Mouse (Mus musculus) heart, postnatal 0 days (tissue): Measurements from ENCODE around the gene Ppat. TPM values are rescaled to one million over a fixed set of nuclear protein-coding genes. Genes with fewer than 3 reads are reported as not detected.
A peak's percentile ranks its signal among the peaks of the same experiment; 100 is the strongest.

Source experiments
- ATAC-seq: fragments of 200-750 bp; cut with Nextera tagmentation; 2 replicates; pipeline ENCODE4 v1.8.0; 2017; ENCODE audit warnings: low read depth, moderate number of reproducible peaks, moderate library complexity; ENCODE audit not compliant: insufficient read depth
- DNase-seq: peaks from one replicate; pipeline ENCODE4 v3.0.0-alpha.2; 2016; ENCODE audit warnings: low spot score
- H3K27ac ChIP-seq: fragments of 300-500 bp; sonication (generic); 2 replicates; pipeline ENCODE4 v1.5.1; 2014; ENCODE audit warnings: low read depth, mild to moderate bottlenecking
- H3K27me3 ChIP-seq: fragments of 300-500 bp; sonication (generic); 2 replicates; pipeline ENCODE4 v1.6.1; 2014; ENCODE audit warnings: low read length, mixed read lengths; ENCODE audit not compliant: control insufficient read depth, insufficient read depth
- H3K36me3 ChIP-seq: fragments of 300-500 bp; sonication (generic); replicated peaks from 2 replicates; pipeline ENCODE4 v1.6.1; 2014; ENCODE audit warnings: low read length, mixed read lengths; ENCODE audit not compliant: control insufficient read depth, insufficient read depth
- H3K4me1 ChIP-seq: fragments of 300-500 bp; sonication (generic); 2 replicates; pipeline ENCODE4 v1.6.1; 2014; ENCODE audit warnings: antibody characterized with exemption; ENCODE audit not compliant: control insufficient read depth, insufficient read depth
- H3K4me2 ChIP-seq: fragments of 300-500 bp; sonication (generic); 2 replicates; pipeline ENCODE4 v1.6.1; 2014; ENCODE audit warnings: low read depth, mild to moderate bottlenecking, low read length, moderate library complexity
- H3K4me3 ChIP-seq: fragments of 300-500 bp; sonication (generic); 2 replicates; pipeline ENCODE4 v1.5.1; 2014; ENCODE audit warnings: low read depth, low read length
- H3K9ac ChIP-seq: fragments of 300-500 bp; sonication (generic); replicated peaks from 2 replicates; pipeline ENCODE4 v1.6.1; 2014; ENCODE audit warnings: low read depth, low read length, mixed read lengths
- H3K9me3 ChIP-seq: fragments of 300-500 bp; sonication (generic); replicated peaks from 2 replicates; pipeline ENCODE4 v1.6.1; 2016; ENCODE audit warnings: low read length; ENCODE audit not compliant: control insufficient read depth
- CTCF ChIP-seq: IDR thresholded peaks from 2 replicates; pipeline ENCODE4 v1.5.1; 2016; ENCODE audit warnings: antibody characterized with exemption, control low read depth, low read depth
- EP300 ChIP-seq: IDR thresholded peaks from 2 replicates; pipeline ENCODE4 v1.6.1; 2016; ENCODE audit warnings: antibody characterized with exemption, low read depth
- WGBS: fragments of 180-500 bp; shearing (Covaris S2); extraction: QIAGEN DNeasy Blood & Tissue Kit; methylation state at CpG from one replicate; pipeline ENCODE4 v1.1.7; 2014; 5-methylcytosine and 5-hydroxymethylcytosine counted together
- polyA plus RNA-seq: library from polyadenylated mRNA; unstranded; fragments of >200 nt; fragmentation: Nextera tagmentation; extraction: Ambion mirVana; gene quantifications from 2 replicates; pipeline ENCODE4 v1.2.1, GENCODE M21; 2015
- total RNA-seq: library from RNA; depleted of rRNA; stranded (reverse); fragments of >200 nt; gene quantifications from 2 replicates; pipeline ENCODE4 v1.2.3, GENCODE M21; 2014; ENCODE audit warnings: low replicate concordance

Ppat gene
- total and polyA plus RNA-seq, 2 experiments from 2014 or later, result 16.2 to 24.2 TPM

DNA sequence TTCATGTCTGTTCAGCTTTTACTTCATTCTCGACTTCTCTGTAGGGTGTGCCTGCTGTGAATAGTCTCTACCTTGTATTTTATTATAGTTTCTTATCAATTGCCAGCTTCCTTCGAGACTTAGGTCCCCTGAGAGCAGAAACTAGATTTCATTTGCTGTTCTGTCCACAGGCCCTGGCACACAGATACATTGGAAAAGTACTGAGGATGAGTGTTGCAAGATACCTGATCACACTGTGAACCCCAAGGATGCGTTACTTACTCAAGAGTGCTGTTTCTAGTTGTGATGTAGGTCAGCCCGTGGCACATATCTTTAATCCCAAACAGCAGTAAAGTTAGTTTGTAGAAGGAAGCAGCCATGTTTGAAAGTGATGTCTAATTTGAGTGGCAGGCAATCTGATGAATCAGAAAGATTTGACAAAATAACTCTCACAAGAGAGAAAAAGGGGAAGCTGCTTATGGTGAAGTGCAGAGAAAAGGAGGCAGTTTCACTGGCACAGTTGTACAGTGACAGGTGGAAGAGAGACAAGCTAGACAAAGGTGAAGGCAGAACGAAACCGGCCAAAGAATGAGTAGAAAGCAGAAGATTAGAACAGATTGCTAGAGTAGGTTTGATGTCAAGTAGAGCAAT lies 3.0 kb upstream of the Ppat start:
- Histone ChIP-seq H3K9ac (no peak overlapping the region), H3K4me1 (peaks cover 24% of the 10 kb centered on the region), H3K36me3 (peaks cover 29% of the 10 kb centered on the region), H3K9me3 (no peaks in the 10 kb centered on the region), H3K27me3 (no peaks in the 10 kb centered on the region), H3K27ac (0 out of 2 replicates have a peak overlapping the region, but pooled peaks have one; percentile 23), H3K4me2 (no peak overlapping the region), H3K4me3 (no peak overlapping the region)
- 65% methylated on average over 6 of the region's 6 CpGs for WGBS
- no peak for TF ChIP-seq CTCF
- TF ChIP-seq EP300, result no peak
- DNase-seq (no peak), ATAC-seq (no peak)

DNA sequence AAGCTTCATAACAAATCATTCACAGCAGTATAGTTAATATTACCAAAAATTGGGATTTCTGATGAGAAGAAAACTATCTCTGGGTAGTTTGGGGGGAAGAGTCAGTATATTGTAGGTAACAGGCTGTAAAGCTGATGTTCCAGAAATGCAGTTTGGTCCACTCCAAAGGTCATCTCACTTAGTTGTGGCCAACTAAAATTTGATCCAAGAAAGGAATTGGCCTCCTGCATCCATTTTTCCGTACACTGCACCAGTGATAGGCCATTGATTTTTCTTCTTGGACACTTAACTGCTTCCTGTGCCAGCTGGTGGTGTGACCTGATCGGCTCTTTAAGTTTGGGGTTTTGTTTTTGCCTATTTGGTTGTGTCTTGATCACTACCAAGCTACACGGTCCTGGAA lies 2.4 kb upstream of the Ppat start:
- DNase-seq (no peak), ATAC-seq (no peak)
- TF ChIP-seq CTCF (no peak), EP300 (no peak)
- Histone ChIP-seq H3K4me2 (no peak overlapping the region), H3K4me3 (no peak overlapping the region), H3K9ac (no peak overlapping the region), H3K9me3 (no peaks in the 10 kb centered on the region), H3K36me3 (peaks cover 25% of the 10 kb centered on the region), H3K27ac (no peak overlapping the region), H3K4me1 (peaks cover 24% of the 10 kb centered on the region), H3K27me3 (no peaks in the 10 kb centered on the region)
- WGBS, result 56% methylated on average over 3 of the region's 3 CpGs

DNA sequence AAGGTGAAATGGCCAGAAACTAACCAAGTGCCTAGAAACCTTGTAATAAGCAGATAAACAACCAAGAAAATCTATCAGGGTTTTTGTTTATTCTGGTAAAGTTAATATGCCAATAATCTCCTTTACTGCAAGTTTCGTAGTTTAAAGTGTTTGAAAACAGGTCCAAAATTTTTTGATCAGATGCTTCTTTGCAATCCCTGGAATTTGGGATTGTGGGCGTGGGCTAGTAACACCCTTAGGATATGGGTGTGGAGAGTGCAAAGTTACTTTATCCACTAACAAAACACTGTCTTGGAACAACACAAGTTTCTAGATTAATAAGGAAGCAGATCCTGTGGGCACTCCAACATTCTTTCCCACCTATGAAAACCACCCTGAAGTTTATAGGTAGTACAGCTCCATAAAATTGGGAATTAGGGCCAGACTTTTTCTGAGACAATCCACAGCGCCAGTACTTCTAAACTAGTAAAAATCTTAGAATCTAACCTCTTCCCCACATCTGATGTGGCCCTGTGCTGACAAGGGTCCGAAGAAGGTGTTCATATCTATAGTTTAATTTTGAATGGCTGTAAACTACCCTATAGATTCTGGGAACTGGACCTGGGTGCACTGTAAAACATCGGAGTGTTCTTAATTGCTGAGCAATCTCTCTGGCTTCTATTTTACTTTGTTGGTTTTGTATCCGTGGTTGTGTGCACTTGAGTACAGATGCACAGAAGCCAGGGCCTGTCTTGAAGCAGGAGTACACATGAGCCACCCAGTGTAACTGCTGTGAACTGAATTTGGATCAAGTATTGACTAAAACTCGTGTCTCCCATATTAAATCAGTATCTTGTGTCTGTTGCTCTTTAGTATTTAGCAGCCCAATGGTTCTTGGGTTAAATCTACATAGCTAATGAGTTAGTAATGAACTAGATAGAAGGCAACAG lies 998 bp upstream of the Ppat start:
- H3K4me1 ChIP-seq, result peaks cover 36% of the 10 kb centered on the region
- no peaks in the 10 kb centered on the region for H3K27me3 ChIP-seq

DNA sequence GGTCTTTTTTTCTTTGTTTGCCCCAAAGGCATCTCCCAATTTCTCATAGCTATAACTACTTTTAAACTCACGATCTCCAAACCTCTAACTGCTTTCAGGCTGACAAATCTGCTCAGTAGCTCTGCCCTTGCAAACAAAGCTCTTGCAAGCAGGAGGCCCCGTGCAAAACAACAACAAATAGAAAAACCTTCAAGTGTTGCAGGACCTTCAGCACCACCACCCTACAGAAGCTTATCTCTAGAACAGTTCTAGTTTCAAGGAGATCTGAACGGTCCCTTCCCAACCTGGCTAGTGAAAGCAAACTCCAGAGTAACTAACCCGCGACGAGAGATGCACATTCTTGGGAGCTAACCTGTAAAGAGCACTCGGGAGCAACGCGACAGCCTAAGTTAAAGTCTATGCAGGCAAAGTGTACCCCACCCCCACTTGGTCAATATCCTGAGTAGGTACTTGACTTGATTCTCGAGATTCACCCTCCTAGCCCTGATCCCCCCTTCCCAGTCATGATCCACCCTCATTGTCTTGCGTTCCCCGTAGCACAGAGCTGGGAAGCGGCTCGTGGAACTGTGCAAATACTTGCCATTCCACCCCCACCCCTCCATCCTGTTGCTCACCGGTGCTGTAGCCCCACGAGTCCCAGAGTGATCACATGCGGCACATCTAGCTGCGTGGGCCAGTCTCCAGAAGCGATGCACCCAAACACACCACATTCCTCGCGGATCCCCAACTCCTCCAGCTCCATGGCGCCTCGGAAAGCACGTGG lies 854 bp downstream of the Ppat start:
- WGBS, result 2% methylated on average over 24 of the region's 24 CpGs
- TF ChIP-seq EP300 (0 out of 2 replicates have a peak, but pooled peaks have one; percentile 0), CTCF (no peak)
- no peak; the same call in 1 of the 2 replicates for ATAC-seq
- Histone ChIP-seq H3K4me2 (peak overlapping the region; percentile 81), H3K9me3 (no peaks in the 10 kb centered on the region), H3K36me3 (no peaks in the 10 kb centered on the region), H3K4me3 (peak overlapping the region; percentile 93), H3K9ac (peak overlapping the region; percentile 49), H3K27me3 (no peaks in the 10 kb centered on the region), H3K27ac (peak overlapping the region; percentile 88), H3K4me1 (peaks cover 54% of the 10 kb centered on the region)
- no peak for DNase-seq

More for the DNA sequence above, 998 bp upstream of the Ppat start:
- no peak for TF ChIP-seq CTCF
- no peak for TF ChIP-seq EP300
- peak overlapping the region; percentile 81 for H3K4me2 ChIP-seq
- ATAC-seq (no peak), DNase-seq (no peak)
- no peaks in the 10 kb centered on the region for H3K9me3 ChIP-seq
- peaks cover 12% of the 10 kb centered on the region for H3K36me3 ChIP-seq
- H3K4me3 ChIP-seq, result peak overlapping the region; percentile 93
- peak overlapping the region; percentile 74 for H3K9ac ChIP-seq
- peak overlapping the region; percentile 88 for H3K27ac ChIP-seq
- 6% methylated on average over 7 of the region's 7 CpGs for WGBS

DNA sequence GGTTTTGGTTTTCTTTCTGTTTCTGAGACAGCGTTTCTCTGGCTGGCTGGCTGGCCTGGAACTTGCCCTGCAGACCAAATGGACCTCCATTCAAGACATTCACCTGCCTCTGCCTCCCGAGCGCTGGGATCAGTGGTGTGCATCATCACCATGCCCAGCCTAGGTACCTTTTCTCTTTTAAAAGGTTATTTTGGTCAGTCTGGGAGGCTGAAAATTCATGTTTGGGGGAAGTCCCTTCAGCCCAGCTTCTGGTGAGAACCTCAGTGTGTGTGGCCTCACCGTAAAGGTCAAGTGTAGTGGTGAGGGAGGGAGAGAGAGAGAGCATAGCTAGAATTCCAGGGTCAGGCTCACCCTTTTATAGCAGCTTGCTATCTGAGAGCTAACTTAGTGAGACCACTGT lies 3.6 kb downstream of the Ppat start:
- WGBS, result 55% methylated on average over 4 of the region's 4 CpGs
- Histone ChIP-seq H3K4me1 (peaks cover 48% of the 10 kb centered on the region), H3K27me3 (no peaks in the 10 kb centered on the region), H3K9ac (no peak overlapping the region), H3K9me3 (no peaks in the 10 kb centered on the region), H3K27ac (peak overlapping the region; percentile 68), H3K36me3 (no peaks in the 10 kb centered on the region), H3K4me3 (no peak overlapping the region), H3K4me2 (peak overlapping the region; percentile 2; the same call in 1 of the 2 replicates)
- peak; percentile 49 for DNase-seq
- no peak for ATAC-seq
- TF ChIP-seq CTCF (no peak), EP300 (no peak)
